Mouse (Mus musculus) myocyte (in vitro differentiated cells): ENCODE data around the gene Slc15a1.

Experiments used
- CEBPB ChIP-seq: IDR thresholded peaks from 2 replicates; pipeline ENCODE4 v1.6.1; 2011; ENCODE audit warnings: mild to moderate bottlenecking, moderate library complexity; ENCODE audit not compliant: poor library complexity, insufficient read depth, severe bottlenecking
- E2F4 ChIP-seq: IDR thresholded peaks from one replicate; pipeline ENCODE4 v1.6.1; 2011; ENCODE audit warnings: mild to moderate bottlenecking, control low read depth, moderate library complexity; ENCODE audit not compliant: insufficient read depth
- MAX ChIP-seq: IDR thresholded peaks from one replicate; pipeline ENCODE4 v1.6.1; 2011; ENCODE audit warnings: low read depth, mild to moderate bottlenecking, control low read depth
- MYOD1 ChIP-seq, 3 experiments: IDR thresholded peaks; one replicate each; pipeline ENCODE4 v1.6.1; 2011; ENCODE audit warnings: control low read depth in 2 of 3, low read depth in 2 of 3, mild to moderate bottlenecking in 2 of 3, moderate library complexity in 1 of 3; ENCODE audit not compliant: insufficient read length in 2 of 3, control insufficient read depth in 1 of 3
- MYOG ChIP-seq, 3 experiments: IDR thresholded peaks; one replicate each; pipeline ENCODE4 v1.6.1; 2011; ENCODE audit warnings: control low read depth in 2 of 3, low read depth in 2 of 3, mild to moderate bottlenecking in 2 of 3; ENCODE audit not compliant: insufficient read length in 2 of 3, control insufficient read depth in 1 of 3, insufficient read depth in 1 of 3
- POLR2A ChIP-seq: IDR thresholded peaks from one replicate; pipeline ENCODE4 v1.6.1; 2011; ENCODE audit warnings: low read depth, mild to moderate bottlenecking, control low read depth, moderate library complexity; ENCODE audit not compliant: insufficient read length
- POLR2AphosphoS2 ChIP-seq: IDR thresholded peaks from one replicate; pipeline ENCODE4 v1.6.1; 2011; ENCODE audit warnings: low read depth, control low read depth; ENCODE audit not compliant: insufficient read length
- SRF ChIP-seq: IDR thresholded peaks from one replicate; pipeline ENCODE4 v1.6.1; 2011; ENCODE audit warnings: low read depth; ENCODE audit not compliant: control insufficient read depth, insufficient read length
- TCF12 ChIP-seq: IDR thresholded peaks from one replicate; pipeline ENCODE4 v1.6.1; 2011; ENCODE audit warnings: mild to moderate bottlenecking, control low read depth; ENCODE audit not compliant: poor library complexity, insufficient read depth, severe bottlenecking
- USF1 ChIP-seq: IDR thresholded peaks from one replicate; pipeline ENCODE4 v1.6.1; 2011; ENCODE audit warnings: low read depth, mild to moderate bottlenecking, control low read depth, moderate library complexity

GRCm38 (mm10) chr14:121462756-121463155 lies 42.3 kb downstream of the Slc15a1 start:
- no peak for TF ChIP-seq POLR2A
- TF ChIP-seq MAX, result no peak
- no peak for TF ChIP-seq USF1
- no peak for TF ChIP-seq MYOG (IDR thresholded peaks at IDR 0.05; ENCODE audit: control insufficient read depth in 1 of 3, insufficient read depth in 1 of 3, insufficient read length in 2 of 3, low read depth in 2 of 3)
- no peak for TF ChIP-seq E2F4
- no peak for TF ChIP-seq SRF
- no peak for TF ChIP-seq CEBPB
- no peak for TF ChIP-seq MYOD1 (IDR thresholded peaks at IDR 0.05; ENCODE audit: control insufficient read depth in 1 of 3, insufficient read length in 2 of 3, low read depth in 2 of 3)
- no peak for TF ChIP-seq TCF12
- TF ChIP-seq POLR2AphosphoS2, result no peak
